Mouse (Mus musculus): ENCODE data around the gene 2700049A03Rik.

DNA sequence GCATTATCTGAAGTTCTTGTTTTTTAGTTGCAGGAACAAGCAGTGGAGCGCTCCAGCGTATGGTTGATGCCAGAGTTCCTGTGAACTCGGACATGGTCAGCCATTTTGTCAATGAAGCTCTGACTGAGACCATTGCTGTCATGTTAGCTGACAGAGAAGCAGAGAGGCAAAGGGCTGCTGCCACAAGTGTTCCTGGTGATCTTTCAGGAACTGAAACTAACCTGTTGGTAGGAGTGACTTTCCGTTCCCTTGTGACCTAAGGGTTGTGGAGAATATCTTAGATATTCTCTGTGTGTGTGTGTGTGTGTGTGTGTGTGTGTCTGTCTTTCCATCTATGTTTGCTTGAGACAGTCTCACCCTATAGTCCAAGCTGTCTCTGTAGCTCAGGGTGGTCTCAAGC, 47.7 kb downstream of the 2700049A03Rik start:
- TF ChIP-seq CTCF (IDR thresholded peaks at IDR 0.05; ENCODE audit: insufficient read depth, low read depth, low read length) (no peak), POLR2A (IDR thresholded peaks at IDR 0.05; ENCODE audit: insufficient read depth, low read depth, low read length) (no peak)

All from olfactory bulb, adult 2 months (tissue).